Mouse (Mus musculus): Measurements from ENCODE around the gene Smc4.

DNA sequence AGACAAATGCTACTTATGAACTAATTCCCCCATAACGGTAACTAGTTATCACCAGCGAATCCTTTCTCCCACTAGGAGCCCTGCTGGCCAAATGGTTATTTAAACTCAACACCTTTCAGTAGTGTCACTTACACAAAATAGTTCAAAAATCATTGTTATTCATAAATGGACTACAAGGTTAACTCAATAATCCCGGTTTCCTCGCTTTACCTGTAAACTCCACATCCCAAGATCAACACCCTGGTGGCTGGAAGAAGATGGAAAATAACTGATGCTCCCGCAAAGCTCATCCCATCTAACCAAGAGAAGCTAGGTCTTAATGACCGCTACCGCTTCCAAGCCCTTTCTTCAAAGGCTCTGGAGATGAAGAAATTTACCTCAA, 492 bp upstream of the Smc4 start:
- TF ChIP-seq EP300 (IDR thresholded peaks at IDR 0.05), result no peak
- TF ChIP-seq CTCF (IDR thresholded peaks at IDR 0.05), result peak; percentile 44

All from lung, postnatal 0 days (tissue).